Mouse (Mus musculus) lung, adult 18-20 months (tissue): ENCODE results near the gene Hoxa7.
A peak's percentile ranks its signal among the peaks of the same experiment; 100 is the strongest.

Experiments
- DNase-seq, 2 experiments: peaks; one replicate each; pipeline ENCODE4 v3.0.0; 2022; ENCODE audit warnings: mixed read lengths in 2 of 2

Hoxa7 gene

GRCm38 (mm10) chr6:52190906-52191810 is 30.5 kb downstream of the Hoxa7 start, which contains the start of gene Hoxa4:
Hoxa4 (minus strand) TSS chr6:52191753.
- peak in 1 of 2 experiments; percentile 11 for DNase-seq

- DNase-seq, result peak in 1 of 2 experiments; percentile 45
Measured at GRCm38 (mm10) chr6:52190410-52190809, 31.2 kb downstream of the Hoxa7 start.

- DNase-seq, result peak in 1 of 2 experiments; percentile 4
Measured at GRCm38 (mm10) chr6:52189909-52190308, 31.7 kb downstream of the Hoxa7 start.

- peak in 1 of 2 experiments; percentile 53 for DNase-seq
Measured at GRCm38 (mm10) chr6:52189172-52189591, 32.5 kb downstream of the Hoxa7 start.

DNA sequence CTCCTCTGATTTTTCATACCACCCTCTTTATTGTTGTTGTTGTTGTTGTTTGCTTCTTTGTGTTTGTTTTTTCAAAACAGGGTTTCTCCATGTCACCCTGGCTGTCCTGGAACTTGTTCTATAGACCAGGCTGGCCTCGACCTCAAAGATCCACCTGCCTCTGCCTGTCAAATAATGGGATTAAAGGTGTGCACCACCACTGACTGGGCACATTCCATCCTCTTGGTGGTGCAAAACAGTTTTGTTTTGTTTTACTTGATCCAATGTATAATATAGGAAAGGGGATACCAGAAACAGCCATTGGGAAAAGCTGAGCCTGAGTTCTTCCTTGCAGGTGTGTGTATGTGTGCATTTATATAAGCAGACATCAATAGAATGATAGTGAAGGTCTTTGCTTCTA is 35.2 kb downstream of the Hoxa7 start:
- no peak for DNase-seq

DNA sequence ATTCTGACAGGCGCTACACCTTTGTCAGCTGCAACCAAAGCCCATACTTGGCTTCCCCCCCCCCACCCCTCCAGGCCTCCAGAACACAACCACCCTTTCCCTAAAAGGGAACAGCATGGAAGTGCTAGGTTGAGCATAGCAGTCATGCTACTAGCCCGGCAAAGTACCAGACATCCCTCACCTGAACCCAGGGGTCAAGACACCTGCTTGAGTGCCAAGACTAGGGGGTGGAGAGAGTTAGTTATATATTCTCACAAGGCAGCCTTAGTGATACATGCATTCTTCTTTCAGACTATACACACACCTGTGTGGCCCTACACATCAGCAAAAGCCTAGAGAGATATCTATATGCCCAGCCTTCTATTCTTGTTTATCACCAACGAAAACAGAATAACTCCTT is 35.8 kb downstream of the Hoxa7 start:
- DNase-seq, result no peak

DNA sequence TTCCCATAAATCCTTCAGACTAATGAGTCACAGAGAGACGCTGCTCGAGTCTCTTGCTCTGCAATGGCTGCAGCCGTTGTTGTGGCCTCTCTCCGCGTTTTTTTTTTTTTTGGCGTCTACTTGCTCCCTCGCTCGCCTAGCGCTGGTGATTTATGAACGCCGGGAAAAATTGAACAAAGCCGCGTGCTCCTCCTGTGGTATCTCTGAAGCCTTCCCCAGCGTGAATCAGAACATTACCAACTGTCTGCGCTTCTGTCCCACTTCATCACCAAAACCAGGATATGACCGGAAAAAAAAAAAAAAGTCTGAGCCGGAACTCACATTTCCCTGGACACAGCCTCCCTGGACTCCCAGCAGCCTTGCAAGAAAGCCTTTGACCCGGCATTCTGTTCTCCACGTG is 36.4 kb downstream of the Hoxa7 start:
- DNase-seq, result peak in 1 of 2 experiments; percentile 9

DNA sequence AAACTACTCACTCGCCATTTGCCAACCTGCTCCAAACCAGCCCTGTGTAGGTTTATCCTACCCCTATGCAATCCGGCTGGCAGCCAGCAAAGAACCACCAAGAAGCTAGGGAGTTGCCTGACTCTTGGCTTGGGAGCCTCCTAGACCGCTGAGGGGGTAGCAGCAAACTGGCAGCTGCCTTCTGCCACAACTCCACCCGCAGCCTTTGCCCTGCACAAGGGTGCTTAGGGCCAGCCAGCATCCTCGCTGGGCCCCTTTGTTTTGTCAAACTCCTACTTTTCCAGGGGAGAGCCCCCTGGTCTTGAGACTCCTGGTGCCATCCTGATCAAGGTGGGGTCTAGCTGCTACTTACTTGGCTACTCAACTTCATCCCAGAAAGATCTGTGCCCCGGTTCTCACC is 37.0 kb downstream of the Hoxa7 start:
- peak in 1 of 2 experiments; percentile 4 for DNase-seq

GRCm38 (mm10) chr6:52183311-52184080 is 38.2 kb downstream of the Hoxa7 start:
- peak in 1 of 2 experiments; percentile 14 for DNase-seq

DNA sequence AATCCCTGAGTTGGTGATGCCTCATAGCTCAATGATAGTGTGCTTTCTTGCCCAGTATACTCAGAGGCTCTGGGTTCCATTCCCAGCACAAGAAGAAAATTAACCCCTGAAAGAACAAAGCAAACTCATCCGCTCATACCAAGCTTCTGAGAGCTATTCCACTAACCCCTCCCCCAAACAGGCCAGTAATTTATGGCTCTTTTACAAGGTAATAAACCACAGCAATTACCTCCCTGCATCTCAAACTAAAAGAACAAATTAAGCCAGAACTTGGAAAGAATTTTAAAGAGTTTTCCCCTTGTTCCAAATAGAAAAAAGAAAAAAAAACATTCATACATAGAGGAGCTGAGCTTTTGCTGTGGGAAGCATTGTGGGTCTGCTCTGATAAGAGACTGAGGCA is 38.9 kb downstream of the Hoxa7 start:
- DNase-seq, result no peak

GRCm38 (mm10) chr6:52182030-52182429 is 39.6 kb downstream of the Hoxa7 start:
- no peak for DNase-seq

GRCm38 (mm10) chr6:52180726-52181125 is 40.9 kb downstream of the Hoxa7 start:
- DNase-seq, result no peak

GRCm38 (mm10) chr6:52180213-52180710 is 41.4 kb downstream of the Hoxa7 start:
- DNase-seq, result no peak

- no peak for DNase-seq
Measured at GRCm38 (mm10) chr6:52179690-52180089, 42.0 kb downstream of the Hoxa7 start.

DNA sequence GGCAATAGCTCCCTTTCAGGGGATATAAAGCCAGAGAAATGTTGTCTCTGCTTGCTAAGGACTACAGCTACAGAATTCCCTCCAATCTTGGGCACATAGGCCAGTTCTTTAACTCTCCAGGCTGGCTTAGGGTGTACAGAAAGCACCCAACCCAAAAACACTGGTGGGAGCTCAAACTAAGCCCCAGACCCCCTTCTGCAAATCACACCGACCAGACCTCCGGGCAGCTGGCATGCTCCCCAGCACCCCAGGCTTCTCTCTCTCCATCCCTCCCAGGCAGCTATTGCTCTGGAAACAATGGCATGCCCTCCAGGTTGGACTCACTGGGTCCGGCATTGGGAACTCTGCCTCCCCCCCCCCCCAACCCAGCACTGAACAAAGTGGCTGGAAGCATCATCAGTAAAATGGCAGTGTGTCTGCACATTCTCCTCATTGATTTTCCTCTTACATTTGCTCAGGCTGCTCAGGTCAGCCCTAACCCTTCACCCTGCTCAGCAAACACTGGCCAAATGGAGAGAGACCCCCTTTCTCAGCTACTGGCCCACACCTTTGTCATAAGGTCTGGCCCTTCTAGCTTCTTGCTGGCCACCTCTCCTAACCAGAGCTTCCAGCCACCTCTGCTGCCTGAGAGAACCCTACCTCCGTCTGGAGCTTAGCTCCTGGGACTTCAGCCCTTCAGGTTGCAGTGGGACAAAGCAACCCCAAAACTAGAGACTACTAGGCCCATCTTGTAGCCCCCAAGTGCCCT is 42.6 kb downstream of the Hoxa7 start:
- no peak for DNase-seq

GRCm38 (mm10) chr6:52177806-52178205 is 43.8 kb downstream of the Hoxa7 start:
- DNase-seq, result no peak

DNA sequence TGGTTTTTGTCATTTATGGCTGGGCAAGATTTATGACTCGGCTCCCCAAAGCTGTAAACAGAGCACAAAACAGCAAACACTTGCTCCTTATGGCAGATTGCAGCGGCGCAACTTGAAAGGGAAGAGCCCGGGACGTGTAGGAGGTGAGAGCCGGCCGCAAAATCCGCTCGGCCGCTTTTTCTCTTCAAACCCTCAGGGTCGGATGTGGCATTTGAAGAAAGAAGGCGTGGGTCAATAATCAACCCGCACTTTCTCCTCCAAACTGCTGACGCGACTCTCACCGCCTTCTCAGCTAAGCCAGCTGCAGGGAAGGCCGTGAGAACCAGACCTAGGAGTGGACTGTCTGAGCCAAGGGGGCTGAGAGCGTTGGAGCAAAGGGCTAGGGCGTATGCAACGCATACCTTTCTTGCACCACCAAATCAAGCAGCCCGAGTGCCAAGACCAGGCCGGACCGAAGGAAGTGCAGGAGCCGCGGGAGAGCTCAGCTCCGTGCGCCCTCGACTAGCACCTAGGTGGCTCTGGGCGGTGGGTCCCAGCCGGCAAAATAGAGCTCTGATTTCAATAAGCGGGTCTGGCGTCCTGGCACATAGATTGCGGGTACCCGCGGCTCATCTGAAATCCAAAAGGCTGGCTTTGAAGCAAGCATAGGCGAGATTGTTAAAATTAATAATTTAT is 44.5 kb downstream of the Hoxa7 start, which contains the start of gene 5730596B20Rik:
TSS of gene 5730596B20Rik (plus strand) at position 438 of the 675 bp plus-strand sequence.
- DNase-seq, result no peak

GRCm38 (mm10) chr6:52176391-52176790 is 45.3 kb downstream of the Hoxa7 start:
- DNase-seq, result no peak

- no peak for DNase-seq
Measured at GRCm38 (mm10) chr6:52175864-52176263, 45.8 kb downstream of the Hoxa7 start.

- no peak for DNase-seq
Measured at GRCm38 (mm10) chr6:52174968-52175751, 46.5 kb downstream of the Hoxa7 start.

GRCm38 (mm10) chr6:52173648-52174047 is 48.0 kb downstream of the Hoxa7 start:
- DNase-seq, result no peak
